Mouse (Mus musculus) cortical plate, adult 2 months (tissue): ENCODE data around the gene Map3k6. TPM values are rescaled to one million over a fixed set of nuclear protein-coding genes. Genes with fewer than 3 reads are reported as not detected.

Experiments
- H3K27ac ChIP-seq: fragments of 200-500 bp; 2 replicates; pipeline ENCODE4 v1.5.1; 2012; ENCODE audit warnings: low read length, control low read depth, inconsistent platforms; ENCODE audit not compliant: insufficient read depth
- H3K4me1 ChIP-seq: fragments of 200-500 bp; 2 replicates; pipeline ENCODE4 v1.6.1; 2011; ENCODE audit warnings: low read length; ENCODE audit not compliant: control insufficient read depth, insufficient read depth
- H3K4me3 ChIP-seq: fragments of 200-500 bp; 2 replicates; pipeline ENCODE4 v1.5.1; 2011; ENCODE audit warnings: mild to moderate bottlenecking, low read length, control low read depth; ENCODE audit not compliant: insufficient read depth
- CTCF ChIP-seq: fragments of 200-500 bp; IDR thresholded peaks from 2 replicates; pipeline ENCODE4 v1.5.1; 2011; ENCODE audit warnings: mild to moderate bottlenecking, control low read depth, low read length; ENCODE audit not compliant: insufficient read depth; ENCODE audit errors: extremely low read depth
- POLR2A ChIP-seq: fragments of 200-500 bp; IDR thresholded peaks from 2 replicates; pipeline ENCODE4 v1.6.1; 2011; ENCODE audit warnings: mild to moderate bottlenecking, low read length, control low read depth; ENCODE audit not compliant: insufficient read depth; ENCODE audit errors: extremely low read depth
- polyA plus RNA-seq: library from polyadenylated mRNA; depleted of rRNA; stranded (reverse); fragments of >200 nt; gene quantifications from 2 replicates; pipeline ENCODE4 v1.2.3, GENCODE M21; 2012

Map3k6 gene
- polyA plus RNA-seq, 1 experiment, result 7.9 TPM

DNA sequence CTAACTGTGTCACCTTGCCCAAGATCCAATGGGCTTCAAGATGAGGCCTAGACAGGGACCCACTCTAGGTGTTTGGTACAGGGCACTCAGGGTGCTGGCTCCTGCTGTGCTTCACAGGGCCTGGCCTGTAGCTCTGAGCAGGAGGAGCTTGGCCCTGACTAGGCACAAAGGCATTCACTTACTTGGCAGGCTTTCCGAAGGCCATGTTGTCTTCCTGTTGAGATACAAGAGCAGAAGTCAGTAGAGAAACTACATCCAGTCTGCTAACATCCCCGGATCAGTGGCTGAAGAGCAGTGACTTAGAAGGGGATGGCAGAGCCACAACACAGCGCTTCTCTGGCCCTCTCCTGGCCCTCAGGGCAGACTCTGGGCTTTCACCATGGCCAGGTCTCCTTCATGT, 29.0 kb downstream of the Map3k6 start:
- TF ChIP-seq POLR2A (no peak), CTCF (no peak)
- H3K27ac ChIP-seq, result no peak overlapping the region
- H3K4me3 ChIP-seq, result no peak overlapping the region
- no peaks in the 10 kb centered on the region for H3K4me1 ChIP-seq

DNA sequence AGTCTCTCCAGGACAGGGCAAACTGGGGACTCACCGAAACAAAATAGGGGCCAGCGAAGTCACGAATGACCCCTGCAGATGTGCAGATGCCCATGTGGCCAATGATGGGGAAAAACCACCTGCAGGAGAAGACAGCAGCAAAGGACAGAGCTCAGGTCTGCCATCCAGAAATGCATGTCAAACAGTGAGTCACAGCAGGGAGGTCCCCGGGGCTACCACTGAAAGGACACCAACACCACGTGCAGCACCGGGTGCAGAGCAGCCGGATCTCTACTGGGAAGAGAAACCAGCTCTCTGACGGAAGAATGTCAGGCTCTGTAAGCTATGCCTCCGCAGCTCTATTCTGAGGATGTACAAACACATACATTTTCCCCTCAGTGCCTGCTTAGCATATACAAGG, 30.3 kb downstream of the Map3k6 start:
- Histone ChIP-seq H3K4me3 (no peak overlapping the region), H3K4me1 (peaks cover under 1% of the 10 kb centered on the region; the same call in 1 of the 2 replicates), H3K27ac (no peak overlapping the region)
- TF ChIP-seq POLR2A (no peak), CTCF (no peak)

GRCm38 (mm10) chr4:133277104-133278026, 36.7 kb downstream of the Map3k6 start, which contains the start of gene Tmem222:
Gene Tmem222, minus strand, starts transcription at chr4:133277792.
- Histone ChIP-seq H3K4me1 (peaks cover 6% of the 10 kb centered on the region), H3K27ac (peak within 1 kb of the TSS; percentile 91), H3K4me3 (peak within 1 kb of the TSS; percentile 85)
- TF ChIP-seq POLR2A (peak; percentile 63), CTCF (no peak)

GRCm38 (mm10) chr4:133278067-133278466, 37.4 kb downstream of the Map3k6 start:
- peak overlapping the region; percentile 91 for H3K27ac ChIP-seq
- peaks cover 6% of the 10 kb centered on the region for H3K4me1 ChIP-seq
- TF ChIP-seq CTCF (no peak), POLR2A (no peak)
- H3K4me3 ChIP-seq, result peak overlapping the region; percentile 85

DNA sequence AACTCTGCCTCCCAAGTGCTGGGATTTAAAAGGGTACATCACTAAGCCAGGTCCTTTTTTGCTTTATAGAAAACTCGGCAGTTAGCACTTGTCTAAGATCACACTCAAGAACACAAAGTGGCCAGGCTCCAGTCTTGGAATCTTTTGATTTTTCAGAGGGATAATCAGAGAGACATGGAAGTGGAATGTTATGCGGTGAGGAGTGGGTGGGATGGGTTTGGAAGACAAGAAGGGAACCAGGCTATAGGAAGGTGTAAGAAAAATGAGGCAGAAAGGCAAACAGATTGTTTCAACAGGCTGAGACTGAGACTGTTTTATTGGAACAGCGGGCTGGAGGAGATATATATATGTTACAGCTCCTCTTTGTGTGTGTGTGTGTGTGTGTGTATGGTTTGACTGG, 37.9 kb downstream of the Map3k6 start:
- peak overlapping the region; percentile 91 for H3K27ac ChIP-seq
- H3K4me1 ChIP-seq, result peaks cover 6% of the 10 kb centered on the region
- TF ChIP-seq CTCF, result no peak
- TF ChIP-seq POLR2A, result no peak
- peak overlapping the region; percentile 85; the same call in 1 of the 2 replicates for H3K4me3 ChIP-seq

DNA sequence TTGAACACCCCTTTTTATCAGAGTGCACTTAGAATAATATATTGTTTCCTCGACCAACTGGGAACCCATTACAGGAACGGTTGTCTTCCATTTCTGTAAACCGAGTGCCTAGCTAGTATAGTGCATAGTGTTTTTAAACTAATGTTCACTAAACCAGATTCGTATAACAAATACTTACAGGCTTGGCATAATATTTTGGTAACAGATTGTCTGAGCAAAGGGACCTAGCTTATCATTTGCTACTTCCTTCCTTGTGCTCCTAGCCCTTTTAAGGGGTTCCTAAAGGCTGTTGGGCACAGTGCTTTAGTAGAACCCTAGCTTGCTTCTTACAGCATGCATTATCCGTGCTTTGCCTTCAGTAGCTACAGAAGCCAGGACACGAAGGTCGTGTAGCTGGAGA, 40.9 kb downstream of the Map3k6 start:
- TF ChIP-seq POLR2A, result no peak
- no peak for TF ChIP-seq CTCF
- Histone ChIP-seq H3K4me1 (peaks cover 3% of the 10 kb centered on the region), H3K4me3 (no peak overlapping the region), H3K27ac (peak overlapping the region; percentile 48; the same call in 1 of the 2 replicates)

DNA sequence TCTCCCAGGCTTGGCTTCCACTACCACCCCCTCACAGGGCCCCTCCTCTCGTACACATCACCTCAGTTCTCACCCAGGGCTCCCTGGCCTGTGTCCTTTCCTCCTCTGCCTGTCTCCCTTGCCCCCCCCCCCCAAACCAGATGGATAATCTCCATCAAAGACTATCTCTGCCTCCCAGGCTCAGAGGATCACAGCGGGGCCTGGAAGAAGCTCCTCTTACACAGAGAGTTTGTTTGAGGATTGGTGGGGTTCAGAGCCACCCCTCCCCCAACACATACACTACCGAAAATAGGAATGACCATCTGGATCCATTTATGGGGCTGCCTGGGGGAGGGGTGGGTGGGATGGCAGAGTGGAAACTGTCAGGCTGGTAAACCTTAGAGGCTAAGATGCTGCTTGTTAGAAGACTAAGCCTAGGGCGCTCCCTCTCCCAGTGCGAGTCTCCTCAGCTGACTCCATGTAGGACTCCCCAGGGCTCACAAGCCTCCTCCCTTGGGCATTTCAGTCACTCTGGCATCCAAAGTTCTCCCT, 41.4 kb downstream of the Map3k6 start:
- H3K27ac ChIP-seq, result peak overlapping the region; percentile 48; the same call in 1 of the 2 replicates
- TF ChIP-seq CTCF (no peak), POLR2A (no peak)
- H3K4me1 ChIP-seq, result peaks cover 3% of the 10 kb centered on the region

DNA sequence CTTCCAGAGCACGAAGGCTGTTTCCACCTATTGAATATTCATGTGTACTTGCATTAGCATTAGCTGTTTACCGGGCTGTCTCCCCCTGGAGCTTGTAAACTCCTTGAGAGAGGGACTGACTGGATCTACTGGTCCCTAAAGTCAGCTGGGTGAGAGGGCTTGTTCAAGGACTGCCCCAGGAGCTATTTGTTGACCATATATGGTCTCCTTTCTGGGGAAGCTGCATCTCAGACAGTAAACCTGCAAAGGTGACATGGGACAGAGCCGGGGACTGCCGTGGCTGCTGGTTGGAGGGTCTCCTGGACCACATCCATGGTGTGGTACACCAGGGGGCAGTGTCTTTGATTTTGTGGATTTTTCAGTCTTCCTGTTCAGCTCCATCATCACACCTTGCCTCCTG, 42.0 kb downstream of the Map3k6 start:
- Histone ChIP-seq H3K4me1 (peaks cover 3% of the 10 kb centered on the region), H3K4me3 (no peak overlapping the region), H3K27ac (no peak overlapping the region)
- TF ChIP-seq CTCF (no peak), POLR2A (no peak)

More for the DNA sequence above, 41.4 kb downstream of the Map3k6 start:
- no peak overlapping the region for H3K4me3 ChIP-seq

- Histone ChIP-seq H3K4me3 (no peak overlapping the region), H3K27ac (no peak overlapping the region), H3K4me1 (peaks cover 2% of the 10 kb centered on the region)
- TF ChIP-seq CTCF (no peak), POLR2A (no peak)
Measured at GRCm38 (mm10) chr4:133285299-133285698, 44.7 kb downstream of the Map3k6 start.
